9 mouse cellular contexts compared by ENCODE assay signal in genomic region chr2:32150562-32150923, GRCm38 (mm10). TPM values are rescaled to one million over a fixed set of nuclear protein-coding genes. Genes with fewer than 3 reads are reported as not detected.
DNase-seq lines count a peak whose midpoint lies in the region; ATAC-seq and TF ChIP-seq lines count a peak whose summit lies in the region.
"Had no signal": no experiment of that assay in that cellular context is flagged by ENCODE, and none has a peak within 500 bp of the region (broad histone marks: within the 10 kb centered on the region; RNA-seq: fewer than 3 reads in every experiment).

No protein-coding gene starts in this region.

- H3K27me3 ChIP-seq in kidney, postnatal 0 days (ENCODE audit: insufficient read depth, low read length), result no peaks in the 10 kb centered on the region
- no peaks in the 10 kb centered on the region for H3K27me3 ChIP-seq in hindbrain, embryonic 15.5 days

- H3K36me3 ChIP-seq in kidney, postnatal 0 days (ENCODE audit: insufficient read depth, low read length), result no peaks in the 10 kb centered on the region
- no peaks in the 10 kb centered on the region for H3K36me3 ChIP-seq in hindbrain, embryonic 15.5 days

- TF ChIP-seq POLR2A in brain, embryonic 14.5 days (IDR thresholded peaks at IDR 0.05; ENCODE audit: borderline replicate concordance, extremely low read depth, insufficient read depth, insufficient read length, poor library complexity, severe bottlenecking), result no peak; the same call in 1 of the 2 replicates

- WGBS in kidney, postnatal 0 days, result 9% methylated on average over 7 of the region's 7 CpGs
- WGBS in hindbrain, embryonic 15.5 days, result 5% methylated on average over 7 of the region's 7 CpGs

- H3K4me2 ChIP-seq in kidney, postnatal 0 days (ENCODE audit: low read length), result peak overlapping the region; percentile 68
- peak overlapping the region; percentile 82 for H3K4me2 ChIP-seq in hindbrain, embryonic 15.5 days

- TF ChIP-seq CTCF in kidney, postnatal 0 days (IDR thresholded peaks at IDR 0.05; ENCODE audit: low read depth), result no peak
- no peak for TF ChIP-seq CTCF in brain, embryonic 14.5 days (IDR thresholded peaks at IDR 0.05; ENCODE audit: borderline replicate concordance, extremely low read depth, insufficient read depth, insufficient read length)

- H3K4me3 ChIP-seq in kidney, postnatal 0 days (replicated peaks; ENCODE audit: low read depth, low read length), result peak overlapping the region; percentile 81
- peak overlapping the region; percentile 86 for H3K4me3 ChIP-seq in hindbrain, embryonic 15.5 days

- H3K9me3 ChIP-seq in kidney, postnatal 0 days (replicated peaks; ENCODE audit: low read length), result no peaks in the 10 kb centered on the region
- H3K9me3 ChIP-seq in hindbrain, embryonic 15.5 days, result no peaks in the 10 kb centered on the region

- H3K27ac ChIP-seq in kidney, postnatal 0 days, result peak overlapping the region; percentile 99
- H3K27ac ChIP-seq in hindbrain, embryonic 15.5 days (replicated peaks), result peak overlapping the region; percentile 99

- peaks cover 33% of the 10 kb centered on the region for H3K4me1 ChIP-seq in kidney, postnatal 0 days (replicated peaks; ENCODE audit: insufficient read depth, low read length)
- peaks cover 43% of the 10 kb centered on the region for H3K4me1 ChIP-seq in hindbrain, embryonic 15.5 days (replicated peaks)

- H3K9ac ChIP-seq in kidney, postnatal 0 days (ENCODE audit: low read depth, low read length), result peak overlapping the region; percentile 98
- peak overlapping the region; percentile 95 for H3K9ac ChIP-seq in hindbrain, embryonic 15.5 days

- peak; percentile 63 for ATAC-seq in kidney, postnatal 0 days (replicated peaks; ENCODE audit: low FRiP score, low read depth)
- peak; percentile 71 for ATAC-seq in hindbrain, embryonic 15.5 days (ENCODE audit: low FRiP score, low read depth)
- ATAC-seq in monocyte, adult 5-6 weeks (replicated peaks; ENCODE audit: insufficient number of reproducible peaks, low FRiP score, low TSS enrichment, poor library complexity, severe bottlenecking), result 0 out of 2 replicates have a peak, but pooled peaks have one; percentile 20

- DNase-seq in kidney, postnatal 0 days (ENCODE audit: low spot score), result no peak
- DNase-seq in kidney, postnatal 10 days, result no peak
- peak; percentile 82 for DNase-seq in brain, embryonic 14.5 days (ENCODE audit: low read depth)
- DNase-seq in thymus, postnatal 0 days (ENCODE audit: low spot score), result no peak
- DNase-seq in thymus, postnatal 10 days (ENCODE audit: low spot score in 2 of 2), result no peak
- no peak for DNase-seq in right cerebral cortex, postnatal 14 days
- DNase-seq: layer of hippocampus, postnatal 36 days had no signal

RNA-seq across cellular contexts. Expression of gene Prrc2b, which starts 0.3 kb away (rescaled TPM):
- 31.4 and 33.8 TPM in 2 replicates for polyA plus RNA-seq in kidney, postnatal 0 days (2015; fragmentation: Nextera tagmentation; extraction: Ambion mirVana)
- polyA plus RNA-seq in brain, embryonic 14.5 days (2012; rRNA removed), result 94.4 and 171 TPM in 2 replicates
- 79.7 and 81.1 TPM in 2 replicates for polyA plus RNA-seq in hindbrain, embryonic 15.5 days (2015; fragmentation: Nextera tagmentation; extraction: Ambion mirVana)
- total RNA-seq in monocyte, adult 5-6 weeks (2017), result 13.3 to 55.4 TPM (median 22.1 TPM) in 3 replicates
- 22.5 and 33.6 TPM in 2 replicates for polyA plus RNA-seq in thymus, postnatal 0 days (2015; fragmentation: Nextera tagmentation; extraction: Ambion mirVana)

RNA-seq across cellular contexts. Expression of gene Plpp7, which starts 55.2 kb away (rescaled TPM):
- polyA plus RNA-seq in kidney, postnatal 0 days (2015; fragmentation: Nextera tagmentation; extraction: Ambion mirVana), result 4.5 and 4.7 TPM in 2 replicates
- polyA plus RNA-seq in brain, embryonic 14.5 days (2012; rRNA removed), result 20.5 and 21.1 TPM in 2 replicates
- 27.5 and 29.5 TPM in 2 replicates for polyA plus RNA-seq in hindbrain, embryonic 15.5 days (2015; fragmentation: Nextera tagmentation; extraction: Ambion mirVana)
- total RNA-seq in monocyte, adult 5-6 weeks (2017), result 1.2 TPM in 1 of 3 replicates, not detected in the others
- 0.91 and 1.0 TPM in 2 replicates for polyA plus RNA-seq in thymus, postnatal 0 days (2015; fragmentation: Nextera tagmentation; extraction: Ambion mirVana)

Comparison
In these comparisons a context has a peak if more than half of its experiments do, and no peak if none do; other contexts are left out.
1. ATAC-seq: peak in every context shown above with its lines; median percentile 71 in hindbrain, embryonic 15.5 days; 63 in kidney, postnatal 0 days; 20 in monocyte, adult 5-6 weeks.